ENCODE assay signal across 23 mouse cellular contexts in the genomic region with DNA sequence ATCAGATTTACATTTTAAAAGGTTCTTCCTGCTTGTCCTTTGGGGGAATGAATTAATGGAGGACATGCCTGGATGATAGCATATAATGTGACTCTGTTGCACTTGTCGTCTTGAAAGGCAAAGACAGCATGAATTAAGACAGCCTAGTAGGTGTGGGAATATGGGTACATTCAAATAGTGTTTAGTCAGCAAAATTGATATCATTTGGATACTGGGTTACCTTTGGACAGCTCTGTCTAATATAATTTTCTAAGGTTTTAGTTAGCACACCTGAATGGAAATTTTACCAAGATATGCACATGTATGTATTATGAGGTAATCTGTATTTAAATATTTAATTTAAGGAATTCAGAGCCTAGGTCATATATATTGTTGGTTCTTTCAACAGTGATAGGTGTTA.
DNase-seq lines count a peak whose midpoint lies in the region; ATAC-seq and TF ChIP-seq lines count a peak whose summit lies in the region.
"Had no signal": no experiment of that assay in that cellular context is flagged by ENCODE, and none has a peak within 500 bp of the region (broad histone marks: within the 10 kb centered on the region; RNA-seq: fewer than 3 reads in every experiment).

No protein-coding gene starts in this region.

- no peak overlapping the region for H3K27ac ChIP-seq in hindbrain, embryonic 11.5 days (ENCODE audit: low read depth, low read length)
- H3K27ac ChIP-seq in hindbrain, embryonic 12.5 days: no peak overlapping the region
- H3K27ac ChIP-seq in CH12.LX (ENCODE audit: insufficient read depth, low read depth) (no peak overlapping the region), MEL (ENCODE audit: control insufficient read depth, low read depth, low read length) (no peak overlapping the region)
- H3K27ac ChIP-seq: embryonic facial prominence, embryonic 13.5 days; embryonic facial prominence, embryonic 15.5 days; forebrain, embryonic 10.5 days; forebrain, embryonic 12.5 days had no signal

- H3K27me3 ChIP-seq in hindbrain, embryonic 11.5 days (ENCODE audit: control insufficient read depth, insufficient read depth, low read length): no peaks in the 10 kb centered on the region
- no peaks in the 10 kb centered on the region for H3K27me3 ChIP-seq in hindbrain, embryonic 12.5 days
- H3K27me3 ChIP-seq in CH12.LX (replicated peaks) (no peaks in the 10 kb centered on the region), MEL (ENCODE audit: control insufficient read depth in 1 of 2, insufficient read depth in 2 of 2, low read length in 2 of 2) (no peaks in the 10 kb centered on the region)
- H3K27me3 ChIP-seq: embryonic facial prominence, embryonic 13.5 days; embryonic facial prominence, embryonic 15.5 days; forebrain, embryonic 12.5 days had no signal

- H3K9me3 ChIP-seq in hindbrain, embryonic 11.5 days (ENCODE audit: control insufficient read depth, low read length): no peaks in the 10 kb centered on the region
- H3K9me3 ChIP-seq in hindbrain, embryonic 12.5 days (replicated peaks): no peaks in the 10 kb centered on the region
- H3K9me3 ChIP-seq in CH12.LX (replicated peaks; ENCODE audit: low read length) (no peaks in the 10 kb centered on the region), MEL (replicated peaks; ENCODE audit: insufficient read depth, low read length) (no peaks in the 10 kb centered on the region)
- H3K9me3 ChIP-seq: embryonic facial prominence, embryonic 13.5 days; embryonic facial prominence, embryonic 15.5 days; forebrain, embryonic 10.5 days; forebrain, embryonic 12.5 days; G1E had no signal

- in situ Hi-C loops in CH12.LX (cut with MboI; ENCODE audit: low pct_ligation_motif_present, low pct_unique_long_range_greater_than_20kb, low sequenced_read_pairs): no loop called here

- 0 out of 2 replicates have a peak, but pooled peaks have one; percentile 18 for ATAC-seq in hindbrain, embryonic 11.5 days (ENCODE audit: low FRiP score)
- no peak for ATAC-seq in hindbrain, embryonic 12.5 days (ENCODE audit: low FRiP score)
- ATAC-seq: CD4-positive, CD25-positive, alpha-beta regulatory T cell, adult 4 months had no signal

- no peak for TF ChIP-seq RAD21 in CH12.LX (IDR thresholded peaks at IDR 0.05; ENCODE audit: low read depth, low read length)
- no peak for TF ChIP-seq RAD21 in MEL (IDR thresholded peaks at IDR 0.05; ENCODE audit: low read depth, low read length)

- TF ChIP-seq POLR2A in CH12.LX (IDR thresholded peaks at IDR 0.05; ENCODE audit: low read depth, low read length) (no peak), MEL (IDR thresholded peaks at IDR 0.05; ENCODE audit: control insufficient read depth in 1 of 2, insufficient read depth in 1 of 2, low read depth in 1 of 2, low read length in 2 of 2, poor library complexity in 1 of 2) (no peak)

- TF ChIP-seq CTCF in CH12.LX (conservative IDR thresholded peaks at IDR 0.05 in 1 of 2, IDR thresholded peaks at IDR 0.05 in 1 of 2; ENCODE audit: low read depth in 2 of 2, low read length in 2 of 2) (no peak), MEL (IDR thresholded peaks at IDR 0.05 in 2 of 3, conservative IDR thresholded peaks at IDR 0.05 in 1 of 3; ENCODE audit: control insufficient read depth in 1 of 3, insufficient read depth in 1 of 3, low read depth in 2 of 3, low read length in 3 of 3, poor library complexity in 1 of 3, severe bottlenecking in 1 of 3) (no peak)

- no peak for TF ChIP-seq EP300 in CH12.LX (IDR thresholded peaks at IDR 0.05; ENCODE audit: low read length)
- TF ChIP-seq EP300 in MEL (IDR thresholded peaks at IDR 0.05; ENCODE audit: low read depth in 1 of 2, low read length in 2 of 2): no peak

- no peaks in the 10 kb centered on the region for H3K4me1 ChIP-seq in hindbrain, embryonic 11.5 days (replicated peaks; ENCODE audit: control insufficient read depth, insufficient read depth, low read length)
- no peaks in the 10 kb centered on the region for H3K4me1 ChIP-seq in hindbrain, embryonic 12.5 days
- H3K4me1 ChIP-seq in CH12.LX (ENCODE audit: control insufficient read depth in 1 of 2, insufficient read depth in 2 of 2): no peaks in the 10 kb centered on the region
- no peaks in the 10 kb centered on the region for H3K4me1 ChIP-seq in MEL (ENCODE audit: control insufficient read depth in 1 of 2, insufficient read depth in 2 of 2, low read length in 2 of 2)
- H3K4me1 ChIP-seq: embryonic facial prominence, embryonic 13.5 days; embryonic facial prominence, embryonic 15.5 days; forebrain, embryonic 10.5 days; forebrain, embryonic 12.5 days had no signal

- no peak overlapping the region for H3K4me3 ChIP-seq in hindbrain, embryonic 11.5 days (ENCODE audit: low read depth, low read length)
- H3K4me3 ChIP-seq in hindbrain, embryonic 12.5 days: no peak overlapping the region
- no peak overlapping the region for H3K4me3 ChIP-seq in CH12.LX (replicated peaks in 1 of 3; ENCODE audit: low read depth in 2 of 3, low read length in 2 of 3, poor library complexity in 1 of 3)
- H3K4me3 ChIP-seq in MEL (ENCODE audit: control insufficient read depth in 1 of 2, insufficient read depth in 1 of 2, low read depth in 2 of 2, low read length in 2 of 2): no peak overlapping the region
- H3K4me3 ChIP-seq: embryonic facial prominence, embryonic 13.5 days; embryonic facial prominence, embryonic 15.5 days; erythroblast, embryonic 14.5 days; forebrain, embryonic 10.5 days; forebrain, embryonic 12.5 days had no signal

- H3K36me3 ChIP-seq in hindbrain, embryonic 11.5 days (ENCODE audit: control insufficient read depth, insufficient read depth, low read length): no peaks in the 10 kb centered on the region
- no peaks in the 10 kb centered on the region for H3K36me3 ChIP-seq in hindbrain, embryonic 12.5 days
- H3K36me3 ChIP-seq in CH12.LX (replicated peaks in 1 of 2; ENCODE audit: control insufficient read depth in 1 of 2, insufficient read depth in 1 of 2, low read length in 1 of 2) (no peaks in the 10 kb centered on the region), MEL (ENCODE audit: control insufficient read depth in 1 of 2, insufficient read depth in 2 of 2, low read length in 2 of 2) (no peaks in the 10 kb centered on the region)
- H3K36me3 ChIP-seq: embryonic facial prominence, embryonic 13.5 days; embryonic facial prominence, embryonic 15.5 days; forebrain, embryonic 10.5 days; forebrain, embryonic 12.5 days; G1E had no signal

- H3K4me2 ChIP-seq in hindbrain, embryonic 11.5 days (replicated peaks; ENCODE audit: low read depth, low read length): no peak overlapping the region
- no peak overlapping the region for H3K4me2 ChIP-seq in hindbrain, embryonic 12.5 days (replicated peaks)
- no peak overlapping the region for H3K4me2 ChIP-seq in CH12.LX (ENCODE audit: insufficient read depth, low read depth, poor library complexity, severe bottlenecking)
- H3K4me2 ChIP-seq: embryonic facial prominence, embryonic 13.5 days; embryonic facial prominence, embryonic 15.5 days; forebrain, embryonic 12.5 days had no signal

- WGBS in hindbrain, embryonic 11.5 days: 43% methylated on average over 1 of the region's 1 CpGs
- WGBS in hindbrain, embryonic 12.5 days: 43% methylated on average over 1 of the region's 1 CpGs

- no peaks in the 10 kb centered on the region for H3K79me2 ChIP-seq in CH12.LX (replicated peaks; ENCODE audit: control insufficient read depth, extremely low read depth, insufficient read depth, poor library complexity, severe bottlenecking)
- no peaks in the 10 kb centered on the region for H3K79me2 ChIP-seq in MEL (ENCODE audit: control insufficient read depth, insufficient read depth, low read length, poor library complexity)

- no peak overlapping the region for H3K9ac ChIP-seq in hindbrain, embryonic 11.5 days (ENCODE audit: low read depth, low read length)
- no peak overlapping the region for H3K9ac ChIP-seq in hindbrain, embryonic 12.5 days
- H3K9ac ChIP-seq in CH12.LX (ENCODE audit: insufficient read depth, low read depth): no peak overlapping the region
- H3K9ac ChIP-seq in MEL (ENCODE audit: control insufficient read depth, low read depth, low read length, poor library complexity, severe bottlenecking): no peak overlapping the region
- H3K9ac ChIP-seq: embryonic facial prominence, embryonic 13.5 days; embryonic facial prominence, embryonic 15.5 days; forebrain, embryonic 12.5 days had no signal

- DNase-seq in hindbrain, embryonic 11.5 days (ENCODE audit: low spot score): no peak
- DNase-seq in CH12.LX (ENCODE audit: extremely low read depth): no peak
- no peak for DNase-seq in MEL (ENCODE audit: low read depth, low spot score)
- DNase-seq in lung, adult 18-20 months: no peak
- DNase-seq: adrenal gland, adult 2 months; adrenal gland, postnatal 10 days; adrenal gland, postnatal 25 days; B cell, adult 2 months; cerebellum, adult 11 months; cerebellum, adult 18-20 months; cerebellum, adult 8-10 months; cerebellum, adult 9-11 months; cerebellum, postnatal 14 days; cerebellum, postnatal 36 days; embryo, embryonic 11 days had no signal

- dilution Hi-C loops in CH12.LX (cut with MboI; ENCODE audit: extremely low pct_ligation_motif_present, extremely low pct_unique_long_range_greater_than_20kb, low sequenced_read_pairs): no loop called here

TF ChIP-seq in CH12.LX, 34 proteins besides CTCF, POLR2A, EP300 and RAD21:
- peak; percentile 82 for TF ChIP-seq MAFK (IDR thresholded peaks at IDR 0.05; ENCODE audit: insufficient replicate concordance, low read length)
- TF ChIP-seq SIN3A (IDR thresholded peaks at IDR 0.05; ENCODE audit: low read length): no peak

TF ChIP-seq in MEL, 35 proteins besides CTCF, POLR2A, EP300 and RAD21:
- TF ChIP-seq MAZ (IDR thresholded peaks at IDR 0.05; ENCODE audit: low read depth, low read length): no peak
- no peak for TF ChIP-seq RCOR1 (IDR thresholded peaks at IDR 0.05; ENCODE audit: low read depth, low read length)
- peak; percentile 67 for TF ChIP-seq MAFK (IDR thresholded peaks at IDR 0.05; ENCODE audit: borderline replicate concordance, low read depth, low read length)
